Mouse (Mus musculus) limb, embryonic 14.5 days (tissue): ENCODE results near the gene Tmem86a. TPM values are rescaled to one million over a fixed set of nuclear protein-coding genes. Genes with fewer than 3 reads are reported as not detected.

Source experiments
- ATAC-seq: fragments of 200-750 bp; cut with Nextera tagmentation; 2 replicates; pipeline ENCODE4 v1.8.0; 2017; ENCODE audit warnings: low read depth, moderate number of reproducible peaks, moderate TSS enrichment; ENCODE audit not compliant: low FRiP score
- DNase-seq: peaks from one replicate; pipeline ENCODE4 v3.0.0-alpha.2; 2015; ENCODE audit warnings: low spot score
- H3K27ac ChIP-seq: fragments of 300-500 bp; sonication (generic); replicated peaks from 2 replicates; pipeline ENCODE4 v1.5.1; 2014; ENCODE audit warnings: low read depth, mild to moderate bottlenecking, low read length, moderate library complexity, mixed read lengths
- H3K27me3 ChIP-seq: fragments of 300-500 bp; sonication (generic); 2 replicates; pipeline ENCODE4 v1.6.1; 2014; ENCODE audit warnings: low read length, mixed read lengths; ENCODE audit not compliant: control insufficient read depth, insufficient read depth
- H3K36me3 ChIP-seq: fragments of 300-500 bp; sonication (generic); 2 replicates; pipeline ENCODE4 v1.6.1; 2014; ENCODE audit warnings: mild to moderate bottlenecking, low read length, moderate library complexity, mixed read lengths; ENCODE audit not compliant: control insufficient read depth, insufficient read depth
- H3K4me1 ChIP-seq: fragments of 300-500 bp; sonication (generic); 2 replicates; pipeline ENCODE4 v1.6.1; 2014; ENCODE audit warnings: antibody characterized with exemption, low read length, mixed read lengths; ENCODE audit not compliant: control insufficient read depth, insufficient read depth
- H3K4me2 ChIP-seq: fragments of 300-500 bp; sonication (generic); replicated peaks from 2 replicates; pipeline ENCODE4 v1.6.1; 2014; ENCODE audit warnings: low read depth, mild to moderate bottlenecking, low read length, moderate library complexity; ENCODE audit not compliant: severe bottlenecking
- H3K4me3 ChIP-seq: fragments of 300-500 bp; sonication (generic); replicated peaks from 2 replicates; pipeline ENCODE4 v1.5.1; 2014; ENCODE audit warnings: low read length
- H3K9ac ChIP-seq: fragments of 300-500 bp; sonication (generic); 2 replicates; pipeline ENCODE4 v1.6.1; 2014; ENCODE audit warnings: mild to moderate bottlenecking, low read depth, low read length, moderate library complexity; ENCODE audit not compliant: severe bottlenecking
- H3K9me3 ChIP-seq: fragments of 300-500 bp; sonication (generic); 2 replicates; pipeline ENCODE4 v1.6.1; 2016; ENCODE audit warnings: low read length; ENCODE audit not compliant: control insufficient read depth
- POLR2A ChIP-seq: fragments of 200-500 bp; IDR thresholded peaks from 2 replicates; pipeline ENCODE4 v1.8.0; 2012; ENCODE audit warnings: inconsistent platforms, mild to moderate bottlenecking, moderate library complexity, borderline replicate concordance; ENCODE audit not compliant: insufficient read depth, insufficient read length; ENCODE audit errors: extremely low read depth
- WGBS: fragments of 180-500 bp; shearing (Covaris S2); extraction: QIAGEN DNeasy Blood & Tissue Kit; methylation state at CpG from one replicate; pipeline ENCODE4 v1.1.7; 2014; 5-methylcytosine and 5-hydroxymethylcytosine counted together
- polyA plus RNA-seq, 2 experiments: library from polyadenylated mRNA; depleted of rRNA in 1 of 2; stranded (reverse) in 1 of 2; unstranded in 1 of 2; fragments of >200 nt; fragmentation: Nextera tagmentation in 1 of 2; extraction: Ambion mirVana in 1 of 2; gene quantifications; 2 replicates each; pipeline versions ENCODE4 v1.2.1 to v1.2.3; 2012 to 2014

Gene Tmem86a
- polyA plus RNA-seq, 2 experiments, result 20.6 to 21.0 TPM

DNA sequence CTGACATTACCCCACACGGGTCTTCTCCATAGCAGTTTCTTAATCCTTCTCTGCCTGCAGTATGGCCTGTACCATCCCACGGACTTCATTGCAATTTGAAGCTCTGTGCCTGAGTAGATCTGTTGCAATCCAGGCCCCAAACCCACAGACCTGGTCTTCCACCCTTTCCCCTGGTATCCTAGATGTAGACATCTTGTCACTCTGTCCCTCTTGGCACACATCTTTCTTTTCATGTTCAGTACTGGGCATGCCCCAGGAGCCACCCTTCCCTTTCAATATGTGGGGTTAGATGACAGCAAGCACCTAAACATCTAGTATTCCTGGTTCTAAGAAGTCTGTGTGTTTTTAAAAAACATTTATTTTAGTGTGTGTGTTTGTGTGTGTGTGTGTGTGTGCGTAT, 8.7 kb upstream of the Tmem86a start:
- DNase-seq (no peak), ATAC-seq (no peak)
- Histone ChIP-seq H3K4me3 (no peak overlapping the region), H3K9me3 (no peaks in the 10 kb centered on the region), H3K36me3 (no peaks in the 10 kb centered on the region), H3K27ac (no peak overlapping the region), H3K4me2 (no peak overlapping the region), H3K9ac (no peak overlapping the region), H3K27me3 (no peaks in the 10 kb centered on the region), H3K4me1 (no peaks in the 10 kb centered on the region)
- 80% methylated on average over 3 of the region's 3 CpGs for WGBS
- no peak for TF ChIP-seq POLR2A

- H3K27me3 ChIP-seq, result no peaks in the 10 kb centered on the region
- ATAC-seq (no peak), DNase-seq (no peak)
- no peaks in the 10 kb centered on the region for H3K36me3 ChIP-seq
- no peak overlapping the region for H3K9ac ChIP-seq
- H3K4me2 ChIP-seq, result no peak overlapping the region
- no peaks in the 10 kb centered on the region for H3K9me3 ChIP-seq
- H3K27ac ChIP-seq, result no peak overlapping the region
- 78% methylated on average over 4 of the region's 4 CpGs for WGBS
- no peaks in the 10 kb centered on the region for H3K4me1 ChIP-seq
- TF ChIP-seq POLR2A, result no peak
- H3K4me3 ChIP-seq, result no peak overlapping the region
These were observed 8.3 kb upstream of the Tmem86a start for GRCm38 (mm10) chr7:47042121-47042520.

DNA sequence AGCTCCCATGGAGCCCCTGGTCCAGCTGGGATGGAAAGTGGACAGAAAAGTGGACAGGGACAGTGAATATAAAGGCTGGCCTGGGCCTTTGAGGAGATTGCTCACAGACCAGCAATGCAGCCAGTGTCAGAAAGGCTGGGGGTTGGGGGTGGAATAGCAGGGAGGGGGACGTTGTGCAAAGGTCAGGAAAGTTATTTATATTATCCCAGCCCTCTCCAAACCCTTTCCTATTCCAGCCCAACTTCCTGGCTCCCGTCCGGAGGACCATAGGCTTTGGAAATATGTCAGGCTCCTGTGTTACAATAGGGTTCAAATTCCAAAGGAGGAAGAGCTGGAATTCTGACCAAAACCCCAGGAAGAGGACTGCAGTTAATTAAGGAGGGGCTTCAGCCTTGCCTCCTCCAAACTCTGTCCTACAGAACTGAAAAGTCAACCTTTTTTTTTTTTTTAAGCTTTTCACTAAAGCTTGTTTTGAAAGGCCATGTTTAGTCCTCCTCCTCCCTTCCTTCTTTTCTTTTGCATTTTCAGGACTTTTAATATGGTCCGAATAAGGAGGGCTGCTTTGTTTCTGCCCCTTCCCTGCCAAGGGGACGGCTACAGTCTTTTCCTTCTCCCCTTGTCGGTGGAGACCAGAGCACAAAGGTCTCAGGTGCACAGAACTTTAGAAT, 7.4 kb upstream of the Tmem86a start:
- no peak overlapping the region for H3K4me3 ChIP-seq
- no peaks in the 10 kb centered on the region for H3K9me3 ChIP-seq
- no peak overlapping the region for H3K27ac ChIP-seq
- no peak overlapping the region for H3K9ac ChIP-seq
- H3K4me1 ChIP-seq, result no peaks in the 10 kb centered on the region
- H3K36me3 ChIP-seq, result no peaks in the 10 kb centered on the region
- peak; percentile 8 for DNase-seq
- TF ChIP-seq POLR2A, result no peak
- no peak overlapping the region for H3K4me2 ChIP-seq
- no peaks in the 10 kb centered on the region for H3K27me3 ChIP-seq
- 39% methylated on average over 6 of the region's 6 CpGs for WGBS
- no peak for ATAC-seq

GRCm38 (mm10) chr7:47050766-47051165, 365 bp downstream of the Tmem86a start:
- Histone ChIP-seq H3K4me3 (peak overlapping the region; percentile 80), H3K27ac (peak overlapping the region; percentile 81), H3K4me2 (peak overlapping the region; percentile 63), H3K27me3 (no peaks in the 10 kb centered on the region), H3K9ac (peak overlapping the region; percentile 76), H3K4me1 (peaks cover 21% of the 10 kb centered on the region), H3K36me3 (peaks cover 9% of the 10 kb centered on the region; the same call in 1 of the 2 replicates), H3K9me3 (no peaks in the 10 kb centered on the region)
- peak; percentile 51 for ATAC-seq
- WGBS, result 0% methylated on average over 19 of the region's 34 CpGs
- no peak for TF ChIP-seq POLR2A
- peak; percentile 19 for DNase-seq

DNA sequence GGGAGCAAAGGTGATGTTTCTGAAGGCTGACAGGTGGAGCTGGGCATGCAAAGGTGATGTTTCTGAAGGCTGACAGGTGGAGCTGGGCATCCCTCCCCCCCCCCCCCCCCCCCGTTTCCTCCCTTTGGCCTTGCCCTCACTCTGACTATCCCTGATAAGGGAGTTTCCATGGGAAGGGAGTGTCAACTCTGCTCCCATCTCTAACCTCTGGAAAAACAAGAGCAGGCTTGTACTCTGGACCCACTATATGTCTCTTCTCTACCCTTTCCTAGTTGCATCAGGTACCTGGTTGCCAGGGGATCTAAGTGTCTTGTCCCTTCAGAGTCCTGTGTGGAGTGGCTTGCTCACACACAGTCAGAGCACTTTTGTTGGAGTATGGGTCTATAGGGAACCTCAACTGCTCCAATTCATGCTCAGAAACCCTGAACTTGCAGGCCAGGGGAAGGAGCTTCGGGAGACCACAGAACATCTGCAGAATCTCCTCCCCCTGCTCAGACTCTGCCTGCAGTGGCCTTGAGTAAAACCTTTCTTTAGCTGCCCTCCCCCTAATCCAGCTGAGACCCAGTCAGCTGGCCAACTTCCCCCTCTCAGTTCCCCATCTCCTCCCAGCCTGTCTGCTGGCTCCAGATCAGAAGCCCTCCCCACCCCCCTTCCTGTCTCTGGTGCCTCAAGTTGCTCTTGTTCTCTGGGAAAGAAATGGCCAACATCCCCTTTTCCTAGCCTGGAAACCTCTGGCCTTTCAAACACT, 1.2 kb downstream of the Tmem86a start:
- WGBS, result 3% methylated on average over 2 of the region's 2 CpGs
- ATAC-seq, result peak; percentile 31
- H3K27ac ChIP-seq, result peak overlapping the region; percentile 64

More for the DNA sequence above, 1.2 kb downstream of the Tmem86a start:
- Histone ChIP-seq H3K4me2 (peak overlapping the region; percentile 63), H3K9me3 (no peaks in the 10 kb centered on the region), H3K36me3 (peaks cover 9% of the 10 kb centered on the region; the same call in 1 of the 2 replicates), H3K9ac (peak overlapping the region; percentile 76), H3K4me3 (peak overlapping the region; percentile 80), H3K27me3 (no peaks in the 10 kb centered on the region), H3K4me1 (peaks cover 21% of the 10 kb centered on the region)
- DNase-seq, result peak; percentile 80
- TF ChIP-seq POLR2A, result no peak
